Mouse (Mus musculus) ES-E14 (cell line): ENCODE measurements at regions not wholly inside any gene's neighbourhood (a gene's known extent, or its start where the extent isn't known, plus 50 kb on each side); places are given as distances from the start of the nearest gene placed in this dataset.

Experiments
- DNase-seq: peaks from one replicate; pipeline ENCODE4 v3.0.0-alpha.2; 2013; ENCODE audit warnings: low read depth, low spot score
- H3K27ac ChIP-seq: 2 replicates; pipeline ENCODE4 v1.5.1; 2012; ENCODE audit warnings: low read depth, mild to moderate bottlenecking, low read length, moderate library complexity, mixed read lengths; ENCODE audit not compliant: poor library complexity, insufficient read depth, severe bottlenecking
- H3K36me3 ChIP-seq: 2 replicates; pipeline ENCODE4 v1.6.1; 2012; ENCODE audit warnings: mild to moderate bottlenecking, low read length, moderate library complexity, mixed read lengths; ENCODE audit not compliant: control insufficient read depth, poor library complexity, insufficient read depth, severe bottlenecking
- H3K4me1 ChIP-seq, 2 experiments: fragments of 150-350 bp in 1 of 2; sonication (generic) in 1 of 2; 2 replicates each; pipeline ENCODE4 v1.6.1; 2012; ENCODE audit warnings: low read length in 2 of 2, mild to moderate bottlenecking in 1 of 2, mixed read lengths in 1 of 2; ENCODE audit not compliant: control insufficient read depth in 2 of 2, insufficient read depth in 2 of 2, poor library complexity in 1 of 2
- H3K4me3 ChIP-seq, 2 experiments: fragments of 150-350 bp in 1 of 2; sonication (generic) in 1 of 2; 2 replicates each; pipeline ENCODE4 v1.5.1; 2012; ENCODE audit warnings: low read length in 2 of 2, low read depth in 1 of 2, mild to moderate bottlenecking in 1 of 2, mixed read lengths in 1 of 2; ENCODE audit not compliant: insufficient read depth in 1 of 2, poor library complexity in 1 of 2, severe bottlenecking in 1 of 2
- H3K9ac ChIP-seq: 2 replicates; pipeline ENCODE4 v1.6.1; 2012; ENCODE audit warnings: low read depth, mild to moderate bottlenecking, low read length, mixed read lengths; ENCODE audit not compliant: poor library complexity, insufficient read depth, severe bottlenecking
- H3K9me3 ChIP-seq: fragments of 150-350 bp; sonication (generic); 2 replicates; pipeline ENCODE4 v1.6.1; 2012; ENCODE audit warnings: low read depth, mild to moderate bottlenecking, low read length; ENCODE audit not compliant: control insufficient read depth, insufficient read depth
- CHD2 ChIP-seq: IDR thresholded peaks from 2 replicates; pipeline ENCODE4 v1.6.1; 2014; ENCODE audit warnings: mild to moderate bottlenecking, low read depth, low read length, inconsistent platforms
- HCFC1 ChIP-seq: IDR thresholded peaks from 2 replicates; pipeline ENCODE4 v1.6.1; 2012; ENCODE audit warnings: low read length, inconsistent platforms, borderline replicate concordance; ENCODE audit not compliant: insufficient read depth
- MAFK ChIP-seq: IDR thresholded peaks from 2 replicates; pipeline ENCODE4 v1.6.1; 2014; ENCODE audit warnings: mild to moderate bottlenecking, low read depth, low read length, inconsistent platforms; ENCODE audit not compliant: insufficient read depth
- ZC3H11A ChIP-seq: IDR thresholded peaks from 2 replicates; pipeline ENCODE4 v1.6.1; 2012; ENCODE audit warnings: low read depth, mild to moderate bottlenecking, inconsistent platforms, low read length, borderline replicate concordance
- ZNF384 ChIP-seq: IDR thresholded peaks from 2 replicates; pipeline ENCODE4 v1.6.1; 2012; ENCODE audit warnings: low read depth, low read length, inconsistent platforms
- in situ Hi-C, 2 experiments: fragments of 600-800 bp; cut with MboI; formaldehyde crosslinking; loops; one replicate each; pipeline ENCODE4 v1.15.1; 2025; ENCODE audit warnings: low sequenced_read_pairs in 2 of 2, inconsistent platforms in 1 of 2; ENCODE audit not compliant: unreplicated experiment in 2 of 2

DNA sequence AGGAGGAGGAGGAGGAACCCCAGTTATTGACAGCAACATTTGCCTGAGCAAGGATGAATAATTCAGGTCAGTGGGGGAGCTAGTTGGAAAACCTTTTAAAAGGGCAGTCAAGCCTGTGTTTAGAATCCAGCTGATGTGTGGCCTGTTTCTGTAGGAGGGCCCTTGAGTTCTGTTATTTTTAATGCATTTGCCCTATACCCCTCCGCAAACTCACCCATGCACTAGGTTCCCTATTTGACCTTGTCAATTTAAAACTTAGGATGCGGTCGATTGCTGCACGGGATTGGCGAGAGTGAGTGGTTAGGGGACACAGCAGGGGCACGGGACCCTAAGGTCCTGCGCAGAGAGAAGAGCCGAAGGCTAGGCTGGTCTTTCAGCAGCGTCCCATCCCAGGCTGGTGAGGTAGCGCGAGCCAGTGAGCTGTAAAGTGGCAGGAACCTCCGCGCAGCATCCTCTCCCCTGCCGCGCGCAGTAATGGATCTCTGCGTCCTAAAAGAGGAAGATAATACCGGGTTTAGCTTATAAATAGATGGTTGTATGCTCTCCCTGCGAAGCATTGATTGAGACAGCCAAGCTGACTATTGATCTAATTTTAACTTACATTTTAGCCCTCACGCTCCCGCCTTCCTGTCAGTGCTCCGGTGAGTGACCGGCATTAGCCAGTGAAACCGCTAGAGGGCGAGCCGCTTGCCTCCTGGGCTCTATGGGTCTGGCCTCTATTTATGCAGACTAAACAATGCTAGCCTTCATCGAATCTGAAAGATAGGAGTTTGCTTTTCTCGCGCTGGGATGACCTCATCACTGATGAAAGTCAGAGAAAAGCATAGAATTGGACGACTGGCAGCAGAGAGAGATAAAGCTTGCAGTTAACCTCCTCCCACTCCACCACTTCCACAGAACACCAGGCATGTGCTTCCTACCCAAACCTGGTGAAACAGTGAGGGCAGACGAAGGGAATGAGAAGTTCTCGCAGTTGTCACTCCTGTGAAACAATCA is 245.5 kb downstream of the Cd47 start:
- TF ChIP-seq ZC3H11A (peak; percentile 50), HCFC1 (no peak)
- Histone ChIP-seq H3K27ac (no peak overlapping the region), H3K4me3 (peak overlapping the region; percentile 50 to 62), H3K9me3 (no peaks in the 10 kb centered on the region), H3K4me1 (no peaks in the 10 kb centered on the region), H3K9ac (no peak overlapping the region), H3K36me3 (no peaks in the 10 kb centered on the region)
- in situ Hi-C loops = no loop called here
- peak; percentile 48 for DNase-seq

DNA sequence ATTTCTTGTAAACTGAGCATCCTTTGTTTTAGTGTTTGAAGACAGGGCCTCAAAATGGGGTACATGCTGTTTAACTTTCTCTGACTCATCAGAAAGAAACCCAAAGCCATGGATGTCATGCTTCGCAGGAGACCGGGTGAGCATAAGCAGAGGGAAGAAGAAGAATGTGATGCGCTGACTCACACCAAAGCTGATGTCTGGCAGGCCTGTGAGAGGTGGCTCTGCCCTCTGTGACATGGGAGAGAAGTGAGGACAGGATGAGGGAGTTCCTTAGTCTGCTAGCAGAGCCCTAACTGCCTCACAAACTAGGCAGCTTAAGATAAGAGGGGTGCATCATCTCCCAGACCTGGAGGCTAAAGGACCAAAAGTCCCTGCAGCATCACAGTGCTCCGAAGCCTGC is 263.2 kb downstream of the Cd47 start:
- no peak for DNase-seq
- Histone ChIP-seq H3K9me3 (no peaks in the 10 kb centered on the region), H3K9ac (no peak overlapping the region), H3K27ac (no peak overlapping the region), H3K4me1 (no peaks in the 10 kb centered on the region), H3K36me3 (no peaks in the 10 kb centered on the region), H3K4me3 (no peak overlapping the region)
- no peak for TF ChIP-seq CHD2
- no peak for TF ChIP-seq ZC3H11A
- no peak for TF ChIP-seq MAFK
- no peak for TF ChIP-seq HCFC1
- TF ChIP-seq ZNF384 = no peak
- in situ Hi-C loops = no loop called here

DNA sequence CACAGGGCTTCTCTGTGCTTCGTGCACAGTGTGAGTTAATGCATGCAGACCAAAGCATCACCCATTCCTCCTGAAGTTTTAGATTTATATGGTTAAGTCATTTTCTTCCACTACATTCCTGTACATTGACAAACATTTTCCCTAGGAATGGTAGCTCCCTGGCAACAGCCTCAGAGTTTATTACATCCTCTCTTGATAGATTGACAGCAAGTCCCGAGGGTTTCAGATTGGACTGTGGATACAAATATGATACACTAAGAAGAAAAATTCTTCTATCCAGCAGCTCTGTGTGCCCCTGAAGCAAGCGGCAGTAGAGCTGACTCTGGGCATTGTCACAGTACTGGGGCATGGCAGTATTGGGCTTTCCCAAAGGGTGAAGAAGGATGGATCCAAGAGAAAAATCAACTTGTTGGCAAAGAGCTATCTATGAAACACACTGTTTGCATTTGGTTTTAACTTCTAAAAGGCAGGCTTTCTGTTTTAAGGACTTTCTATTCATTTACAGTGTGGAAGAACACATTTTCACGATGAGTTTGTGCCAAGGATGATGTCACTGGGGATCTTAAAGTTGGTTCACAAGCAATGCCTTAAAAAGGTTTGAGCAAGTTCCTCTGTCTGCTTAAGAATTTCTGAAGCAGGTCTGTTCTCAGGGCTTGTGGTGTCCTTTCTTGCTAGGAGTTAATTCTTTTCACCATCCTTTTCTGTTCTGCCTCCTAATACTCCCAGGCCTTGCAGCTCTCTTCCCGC is 265.2 kb downstream of the Cd47 start:
- H3K4me3 ChIP-seq = no peak overlapping the region
- no peak for TF ChIP-seq MAFK
- TF ChIP-seq HCFC1 = no peak
- no peak for TF ChIP-seq CHD2
- no peak for TF ChIP-seq ZNF384
- TF ChIP-seq ZC3H11A = no peak
- H3K9ac ChIP-seq = no peak overlapping the region
- H3K27ac ChIP-seq = no peak overlapping the region
- H3K9me3 ChIP-seq = no peaks in the 10 kb centered on the region
- no peaks in the 10 kb centered on the region for H3K4me1 ChIP-seq
- in situ Hi-C loops = no loop called here
- H3K36me3 ChIP-seq = no peaks in the 10 kb centered on the region
- no peak for DNase-seq

DNA sequence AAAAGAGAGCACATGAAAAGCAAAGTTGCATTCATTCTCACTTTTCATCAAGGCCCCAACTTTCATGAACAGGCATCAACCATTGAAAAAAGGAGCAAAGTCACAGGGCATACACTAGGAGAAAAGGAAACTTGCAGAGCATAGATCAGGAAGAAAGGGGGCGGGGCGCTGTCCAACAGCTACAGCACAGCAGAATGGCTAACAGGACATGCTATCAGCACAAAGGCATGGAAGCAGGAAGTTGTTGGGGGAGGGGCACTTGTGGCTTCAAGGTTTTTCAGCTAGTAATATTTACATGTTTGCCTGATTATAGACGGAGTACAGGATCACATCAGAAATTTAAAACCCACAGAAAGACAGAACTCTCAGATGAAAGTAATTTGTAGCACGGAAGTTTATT is 268.7 kb downstream of the Cd47 start:
- in situ Hi-C loops = no loop called here

More for the DNA sequence above, 268.7 kb downstream of the Cd47 start:
- no peaks in the 10 kb centered on the region for H3K9me3 ChIP-seq
- no peak overlapping the region for H3K9ac ChIP-seq
- 0 out of 4 replicates have a peak, but pooled peaks cover 0 to 2% of the 10 kb centered on the region in 2 experiments for H3K4me1 ChIP-seq
- TF ChIP-seq HCFC1 (no peak), ZNF384 (no peak), MAFK (no peak), ZC3H11A (no peak), CHD2 (no peak)
- no peak overlapping the region for H3K27ac ChIP-seq
- H3K36me3 ChIP-seq = no peaks in the 10 kb centered on the region
- no peak for DNase-seq
- no peak overlapping the region for H3K4me3 ChIP-seq
